Mouse (Mus musculus): ENCODE results near the gene Adm2. TPM values are rescaled to one million over a fixed set of nuclear protein-coding genes. Genes with fewer than 3 reads are reported as not detected.

The Adm2 gene
- polyA plus RNA-seq, 1 experiment from 2014 or later, result 0.47 TPM

DNA sequence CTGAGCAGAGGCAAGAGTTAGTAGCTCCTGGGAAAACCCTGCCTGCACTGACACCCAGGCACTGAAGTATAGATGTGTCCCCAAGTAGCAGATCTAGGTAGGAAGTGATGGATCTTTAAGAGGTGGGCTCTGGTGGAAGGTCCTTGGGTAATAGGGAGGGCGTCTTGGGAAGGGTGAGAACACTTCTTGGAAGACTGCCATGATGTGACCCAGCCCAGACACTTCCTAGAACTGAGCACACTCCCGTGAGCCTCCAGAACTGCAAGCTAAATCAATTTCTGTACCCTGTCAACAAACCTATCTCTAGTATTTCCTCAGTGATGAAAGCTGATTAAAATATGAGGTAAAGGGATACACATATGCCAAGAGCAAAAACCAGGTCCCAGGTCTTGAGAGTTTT lies 29.7 kb upstream of the Adm2 start:
- WGBS, result 17% methylated on average over 2 of the region's 2 CpGs
- H3K4me1 ChIP-seq (replicated peaks; ENCODE audit: control insufficient read depth, insufficient read depth), result no peaks in the 10 kb centered on the region; the same call in 1 of the 2 replicates
- DNase-seq (ENCODE audit: low spot score) (peak; percentile 51), ATAC-seq (ENCODE audit: low FRiP score, low TSS enrichment) (peak; percentile 38)
- no peak overlapping the region for H3K4me2 ChIP-seq (replicated peaks; ENCODE audit: low read depth)
- H3K4me3 ChIP-seq (ENCODE audit: low read depth, low read length), result no peak overlapping the region
- H3K27me3 ChIP-seq (ENCODE audit: control insufficient read depth, insufficient read depth, low read length), result no peaks in the 10 kb centered on the region
- H3K36me3 ChIP-seq (ENCODE audit: control insufficient read depth, insufficient read depth, low read length), result peaks cover 34% of the 10 kb centered on the region
- TF ChIP-seq EP300 (optimal IDR thresholded peaks at IDR 0.05) (no peak), CTCF (IDR thresholded peaks at IDR 0.05; ENCODE audit: low read depth) (no peak)
- no peaks in the 10 kb centered on the region for H3K9me3 ChIP-seq (ENCODE audit: control insufficient read depth, low read length)
- H3K27ac ChIP-seq (replicated peaks), result no peak overlapping the region; the same call in 1 of the 2 replicates
- no peak overlapping the region for H3K9ac ChIP-seq (ENCODE audit: low read length)

DNA sequence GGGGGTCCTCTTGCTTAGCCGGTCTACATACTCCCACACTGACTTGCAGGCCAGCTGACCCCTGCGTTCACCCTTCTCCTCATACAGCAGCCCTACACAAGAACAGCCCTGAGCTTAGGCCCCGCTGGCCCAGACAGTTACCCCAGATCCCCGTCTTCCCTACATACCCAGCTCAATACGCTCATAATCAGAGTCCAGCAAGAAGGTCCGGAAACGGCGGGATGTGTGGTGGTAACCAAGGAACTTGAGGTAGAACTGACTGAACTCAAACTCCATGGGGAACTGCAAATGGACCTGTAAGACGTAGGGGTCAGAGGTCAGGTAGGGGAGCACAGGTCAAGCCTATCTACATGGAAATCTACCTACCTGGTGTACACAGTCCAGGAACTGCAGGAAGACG lies 28.7 kb upstream of the Adm2 start:
- no peaks in the 10 kb centered on the region; the same call in 1 of the 2 replicates for H3K4me1 ChIP-seq (replicated peaks; ENCODE audit: control insufficient read depth, insufficient read depth)
- 91% methylated on average over 10 of the region's 10 CpGs for WGBS
- peaks cover 32% of the 10 kb centered on the region for H3K36me3 ChIP-seq (ENCODE audit: control insufficient read depth, insufficient read depth, low read length)
- TF ChIP-seq CTCF (IDR thresholded peaks at IDR 0.05; ENCODE audit: low read depth) (no peak), EP300 (optimal IDR thresholded peaks at IDR 0.05) (no peak)
- H3K27me3 ChIP-seq (ENCODE audit: control insufficient read depth, insufficient read depth, low read length), result no peaks in the 10 kb centered on the region
- DNase-seq (ENCODE audit: low spot score), result no peak
- H3K9me3 ChIP-seq (ENCODE audit: control insufficient read depth, low read length), result no peaks in the 10 kb centered on the region
- no peak overlapping the region for H3K4me2 ChIP-seq (replicated peaks; ENCODE audit: low read depth)
- H3K4me3 ChIP-seq (ENCODE audit: low read depth, low read length), result no peak overlapping the region
- no peak overlapping the region for H3K27ac ChIP-seq (replicated peaks)
- 0 out of 2 replicates have a peak, but pooled peaks have one; percentile 13 for ATAC-seq (ENCODE audit: low FRiP score, low TSS enrichment)
- H3K9ac ChIP-seq (ENCODE audit: low read length), result no peak overlapping the region

DNA sequence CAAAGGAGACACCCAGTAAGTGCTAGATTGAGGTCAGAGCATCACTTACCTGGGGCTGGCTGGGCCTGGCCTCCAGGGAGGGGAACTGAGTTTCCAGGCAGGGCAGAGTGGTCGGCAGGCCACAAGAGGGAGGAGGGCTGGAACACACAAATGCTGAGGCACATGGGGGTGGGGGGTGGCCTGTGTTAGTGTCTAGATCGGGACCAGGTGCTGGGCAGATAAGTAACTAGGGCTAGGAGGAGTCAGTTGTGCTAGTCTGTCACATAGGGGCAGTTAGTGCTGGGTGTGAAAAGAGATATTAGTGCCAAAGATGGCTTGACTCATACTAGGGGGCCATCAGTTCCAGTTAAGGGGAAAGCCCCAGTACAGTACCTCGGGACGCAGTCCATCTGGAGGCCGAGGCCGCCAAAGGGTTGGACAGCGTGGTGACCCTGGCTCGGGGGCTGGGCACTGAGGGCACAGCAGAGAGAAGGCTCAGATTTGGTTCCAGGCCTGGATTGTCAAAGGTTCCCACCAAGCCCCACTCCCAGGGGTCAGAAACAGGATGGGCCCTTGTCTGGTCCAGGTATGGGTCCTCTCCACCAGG lies 26.8 kb upstream of the Adm2 start:
- H3K4me2 ChIP-seq (replicated peaks; ENCODE audit: low read depth), result no peak overlapping the region
- H3K36me3 ChIP-seq (ENCODE audit: control insufficient read depth, insufficient read depth, low read length), result peaks cover 38% of the 10 kb centered on the region
- no peaks in the 10 kb centered on the region; the same call in 1 of the 2 replicates for H3K4me1 ChIP-seq (replicated peaks; ENCODE audit: control insufficient read depth, insufficient read depth)
- H3K9me3 ChIP-seq (ENCODE audit: control insufficient read depth, low read length), result no peaks in the 10 kb centered on the region
- DNase-seq (ENCODE audit: low spot score), result no peak
- no peak for TF ChIP-seq EP300 (optimal IDR thresholded peaks at IDR 0.05)
- TF ChIP-seq CTCF (IDR thresholded peaks at IDR 0.05; ENCODE audit: low read depth), result no peak
- H3K4me3 ChIP-seq (ENCODE audit: low read depth, low read length), result no peak overlapping the region
- ATAC-seq (ENCODE audit: low FRiP score, low TSS enrichment), result no peak
- no peaks in the 10 kb centered on the region for H3K27me3 ChIP-seq (ENCODE audit: control insufficient read depth, insufficient read depth, low read length)
- H3K9ac ChIP-seq (ENCODE audit: low read length), result no peak overlapping the region
- 82% methylated on average over 8 of the region's 8 CpGs for WGBS
- H3K27ac ChIP-seq (replicated peaks), result peak overlapping the region; percentile 49; the same call in 1 of the 2 replicates

DNA sequence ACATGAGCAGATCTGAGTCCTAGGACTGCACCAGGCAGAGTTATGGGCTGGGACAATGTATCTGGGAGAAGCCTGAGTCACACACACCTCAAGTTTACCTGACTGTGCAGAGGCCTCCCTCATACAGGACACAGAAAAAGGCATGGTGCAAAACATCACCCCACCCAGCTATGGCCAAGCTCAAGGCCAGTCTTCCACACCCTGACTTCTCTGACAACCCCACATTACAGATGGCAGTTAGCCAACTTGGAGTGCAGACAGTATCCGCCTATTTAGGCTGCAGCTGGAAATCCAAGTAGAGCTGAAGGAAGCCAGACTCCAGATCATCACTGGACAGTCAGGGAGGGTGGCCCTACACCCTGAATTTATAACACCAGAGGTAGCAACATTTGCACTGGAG lies 26.1 kb upstream of the Adm2 start:
- H3K36me3 ChIP-seq (ENCODE audit: control insufficient read depth, insufficient read depth, low read length), result peaks cover 42% of the 10 kb centered on the region
- ATAC-seq (ENCODE audit: low FRiP score, low TSS enrichment), result peak; percentile 83
- 7% methylated on average over 1 of the region's 1 CpGs for WGBS
- H3K4me1 ChIP-seq (replicated peaks; ENCODE audit: control insufficient read depth, insufficient read depth), result no peaks in the 10 kb centered on the region; the same call in 1 of the 2 replicates
- no peak overlapping the region for H3K4me3 ChIP-seq (ENCODE audit: low read depth, low read length)
- TF ChIP-seq EP300 (optimal IDR thresholded peaks at IDR 0.05), result no peak
- TF ChIP-seq CTCF (IDR thresholded peaks at IDR 0.05; ENCODE audit: low read depth), result no peak
- H3K9ac ChIP-seq (ENCODE audit: low read length), result no peak overlapping the region
- no peak overlapping the region for H3K4me2 ChIP-seq (replicated peaks; ENCODE audit: low read depth)
- no peaks in the 10 kb centered on the region for H3K9me3 ChIP-seq (ENCODE audit: control insufficient read depth, low read length)
- peak overlapping the region; percentile 49; the same call in 1 of the 2 replicates for H3K27ac ChIP-seq (replicated peaks)
- H3K27me3 ChIP-seq (ENCODE audit: control insufficient read depth, insufficient read depth, low read length), result no peaks in the 10 kb centered on the region
- DNase-seq (ENCODE audit: low spot score), result peak; percentile 66

DNA sequence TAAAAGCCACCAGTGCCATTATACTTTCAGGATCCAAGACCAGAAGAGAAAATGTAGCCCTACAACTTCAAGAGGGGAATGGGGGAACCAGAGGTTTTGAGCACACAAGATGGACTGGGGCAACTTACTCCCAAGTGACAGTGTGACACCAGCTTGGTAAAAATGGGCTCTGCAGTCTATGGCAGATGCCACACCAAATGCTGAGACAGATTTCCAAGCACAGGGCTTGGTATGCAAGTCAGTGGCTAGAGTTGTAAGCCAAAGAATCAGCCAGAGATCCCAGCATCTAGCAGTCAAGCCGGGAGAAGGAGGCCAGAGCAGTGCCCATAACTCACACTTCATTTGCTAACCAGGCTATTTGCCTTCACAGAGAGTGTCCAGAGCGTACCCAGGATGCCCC lies 24.8 kb upstream of the Adm2 start:
- H3K36me3 ChIP-seq (ENCODE audit: control insufficient read depth, insufficient read depth, low read length), result peaks cover 49% of the 10 kb centered on the region
- H3K4me1 ChIP-seq (replicated peaks; ENCODE audit: control insufficient read depth, insufficient read depth), result no peaks in the 10 kb centered on the region; the same call in 1 of the 2 replicates
- H3K27ac ChIP-seq (replicated peaks), result no peak overlapping the region
- TF ChIP-seq CTCF (IDR thresholded peaks at IDR 0.05; ENCODE audit: low read depth) (no peak), EP300 (optimal IDR thresholded peaks at IDR 0.05) (no peak)
- no peak overlapping the region for H3K4me2 ChIP-seq (replicated peaks; ENCODE audit: low read depth)
- WGBS, result 97% methylated on average over 2 of the region's 2 CpGs
- H3K9me3 ChIP-seq (ENCODE audit: control insufficient read depth, low read length), result no peaks in the 10 kb centered on the region
- H3K9ac ChIP-seq (ENCODE audit: low read length), result no peak overlapping the region
- no peak overlapping the region for H3K4me3 ChIP-seq (ENCODE audit: low read depth, low read length)
- DNase-seq (ENCODE audit: low spot score) (no peak), ATAC-seq (ENCODE audit: low FRiP score, low TSS enrichment) (no peak)
- no peaks in the 10 kb centered on the region for H3K27me3 ChIP-seq (ENCODE audit: control insufficient read depth, insufficient read depth, low read length)

DNA sequence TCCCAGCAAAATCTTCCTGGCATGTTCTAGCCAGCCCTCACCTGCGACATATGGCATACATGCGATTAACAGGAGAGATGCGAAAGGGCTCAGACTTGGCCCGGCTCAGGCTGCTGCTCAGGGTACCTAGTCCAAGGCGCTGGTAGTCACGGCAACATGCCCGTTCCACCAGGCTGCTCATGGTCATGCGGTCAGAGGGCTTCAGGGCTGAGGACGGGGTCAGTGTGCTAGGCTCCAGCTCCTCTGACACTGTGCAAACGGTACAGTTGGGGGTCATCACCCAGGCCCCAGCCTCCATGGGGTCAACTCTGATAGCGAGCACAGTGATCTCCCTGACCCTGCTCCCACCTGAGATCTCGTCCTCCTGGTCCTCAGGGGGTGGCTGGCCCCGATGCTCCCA lies 22.3 kb upstream of the Adm2 start:
- no peaks in the 10 kb centered on the region for H3K27me3 ChIP-seq (ENCODE audit: control insufficient read depth, insufficient read depth, low read length)
- 90% methylated on average over 13 of the region's 13 CpGs for WGBS

More for the DNA sequence above, 22.3 kb upstream of the Adm2 start:
- TF ChIP-seq EP300 (optimal IDR thresholded peaks at IDR 0.05), result no peak
- TF ChIP-seq CTCF (IDR thresholded peaks at IDR 0.05; ENCODE audit: low read depth), result no peak
- no peak overlapping the region for H3K4me2 ChIP-seq (replicated peaks; ENCODE audit: low read depth)
- DNase-seq (ENCODE audit: low spot score) (no peak), ATAC-seq (ENCODE audit: low FRiP score, low TSS enrichment) (no peak)
- H3K36me3 ChIP-seq (ENCODE audit: control insufficient read depth, insufficient read depth, low read length), result peaks cover 39% of the 10 kb centered on the region
- no peak overlapping the region for H3K27ac ChIP-seq (replicated peaks)
- H3K9me3 ChIP-seq (ENCODE audit: control insufficient read depth, low read length), result no peaks in the 10 kb centered on the region
- H3K9ac ChIP-seq (ENCODE audit: low read length), result no peak overlapping the region
- no peaks in the 10 kb centered on the region; the same call in 1 of the 2 replicates for H3K4me1 ChIP-seq (replicated peaks; ENCODE audit: control insufficient read depth, insufficient read depth)
- H3K4me3 ChIP-seq (ENCODE audit: low read depth, low read length), result no peak overlapping the region

Data from stomach, postnatal 0 days (tissue).